Mouse (Mus musculus): ENCODE data around the gene Stab2. TPM values are rescaled to one million over a fixed set of nuclear protein-coding genes. Genes with fewer than 3 reads are reported as not detected.

The Stab2 gene
- polyA plus RNA-seq, 1 experiment from 2014 or later, result 0.17 TPM

DNA sequence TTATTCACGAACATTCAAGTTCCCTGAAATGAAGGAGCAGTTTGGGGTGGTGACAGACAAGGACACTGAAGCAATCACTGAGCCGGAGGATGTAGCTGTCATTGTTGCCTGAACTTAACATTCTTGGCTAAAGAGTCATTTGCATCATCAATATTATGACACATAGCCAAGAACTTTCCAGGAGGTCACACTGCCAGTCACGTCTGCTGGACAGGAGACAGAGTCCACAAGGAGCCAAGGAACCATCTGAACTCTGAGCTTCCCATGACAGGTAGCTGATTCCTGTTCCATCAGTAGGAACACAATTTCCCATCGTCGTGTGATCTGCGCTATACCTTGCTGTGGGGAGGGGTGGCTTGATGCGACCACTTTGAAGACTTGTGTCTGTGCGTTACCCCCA is 24.9 kb upstream of the Stab2 start:
- H3K4me2 ChIP-seq, result no peak overlapping the region
- H3K9me3 ChIP-seq, result no peaks in the 10 kb centered on the region
- H3K36me3 ChIP-seq, result no peaks in the 10 kb centered on the region
- peaks cover 19% of the 10 kb centered on the region for H3K4me1 ChIP-seq (replicated peaks)
- WGBS, result 86% methylated on average over 8 of the region's 8 CpGs
- ATAC-seq (ENCODE audit: low FRiP score, low read depth), result no peak
- no peak overlapping the region for H3K27ac ChIP-seq (replicated peaks)
- H3K4me3 ChIP-seq, result no peak overlapping the region
- no peak overlapping the region for H3K9ac ChIP-seq
- no peaks in the 10 kb centered on the region for H3K27me3 ChIP-seq

GRCm38 (mm10) chr10:87024884-87025283 is 17.1 kb upstream of the Stab2 start:
- ATAC-seq (ENCODE audit: low FRiP score, low read depth), result peak; percentile 93
- Histone ChIP-seq H3K9ac (no peak overlapping the region), H3K27me3 (0 out of 2 replicates have a peak, but pooled peaks cover 2% of the 10 kb centered on the region), H3K9me3 (no peaks in the 10 kb centered on the region), H3K4me2 (no peak overlapping the region), H3K4me3 (no peak overlapping the region), H3K27ac (replicated peaks) (no peak overlapping the region), H3K36me3 (no peaks in the 10 kb centered on the region), H3K4me1 (replicated peaks) (no peaks in the 10 kb centered on the region)
- WGBS, result 1% methylated on average over 10 of the region's 10 CpGs

DNA sequence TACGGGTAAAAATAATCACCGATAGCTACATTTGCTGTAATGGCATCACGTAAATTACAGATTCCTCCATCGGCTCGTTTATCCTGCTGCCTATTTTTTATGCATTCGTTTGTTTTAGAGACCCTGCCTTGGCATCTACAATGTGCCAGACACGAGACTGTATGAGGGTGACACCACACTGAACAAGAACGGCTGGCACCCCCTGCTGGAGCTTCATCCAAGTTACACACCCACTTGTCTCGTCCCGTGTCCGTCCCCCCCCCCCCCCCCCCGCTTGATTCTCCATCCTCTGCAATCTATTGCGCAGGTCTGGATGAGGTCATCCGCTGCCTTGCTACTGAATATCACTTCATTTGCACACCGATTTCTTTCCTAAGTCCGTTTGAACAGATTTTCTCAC is 12.9 kb upstream of the Stab2 start:
- Histone ChIP-seq H3K4me2 (no peak overlapping the region), H3K27ac (replicated peaks) (no peak overlapping the region), H3K36me3 (no peaks in the 10 kb centered on the region), H3K9ac (no peak overlapping the region), H3K4me1 (replicated peaks) (0 out of 2 replicates have a peak, but pooled peaks cover 5% of the 10 kb centered on the region), H3K4me3 (no peak overlapping the region), H3K9me3 (no peaks in the 10 kb centered on the region), H3K27me3 (0 out of 2 replicates have a peak, but pooled peaks cover 2% of the 10 kb centered on the region)
- 61% methylated on average over 13 of the region's 16 CpGs for WGBS
- 0 out of 2 replicates have a peak, but pooled peaks have one; percentile 60 for ATAC-seq (ENCODE audit: low FRiP score, low read depth)

DNA sequence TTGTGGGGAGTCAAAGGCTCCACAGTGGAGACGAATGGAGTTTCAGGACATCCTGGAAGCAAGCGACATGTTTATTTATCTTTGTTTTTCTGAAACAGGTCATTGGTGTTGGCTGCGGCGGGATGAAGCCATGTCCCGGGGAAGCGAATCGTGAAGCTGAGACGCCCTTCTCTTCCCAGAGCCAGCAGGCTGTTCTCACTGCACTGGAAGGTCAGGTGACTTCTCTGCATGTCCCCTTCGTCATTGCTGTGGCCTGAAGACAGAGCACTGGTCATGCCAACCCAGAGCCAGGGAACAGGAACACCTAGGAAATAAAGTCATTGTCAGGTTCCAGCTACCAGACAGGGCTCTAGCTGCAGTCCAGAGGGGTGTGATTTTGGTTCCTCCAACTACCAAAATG is 11.1 kb upstream of the Stab2 start:
- no peaks in the 10 kb centered on the region for H3K9me3 ChIP-seq
- H3K27ac ChIP-seq (replicated peaks), result no peak overlapping the region
- no peak overlapping the region for H3K4me2 ChIP-seq
- H3K27me3 ChIP-seq, result 0 out of 2 replicates have a peak, but pooled peaks cover 2% of the 10 kb centered on the region
- no peak for ATAC-seq (ENCODE audit: low FRiP score, low read depth)
- 71% methylated on average over 9 of the region's 9 CpGs for WGBS
- H3K9ac ChIP-seq, result no peak overlapping the region
- no peaks in the 10 kb centered on the region for H3K36me3 ChIP-seq
- H3K4me3 ChIP-seq, result no peak overlapping the region
- 0 out of 2 replicates have a peak, but pooled peaks cover 5% of the 10 kb centered on the region for H3K4me1 ChIP-seq (replicated peaks)

- WGBS, result 12% methylated on average over 9 of the region's 9 CpGs
- no peak overlapping the region for H3K4me3 ChIP-seq
- 0 out of 2 replicates have a peak, but pooled peaks have one; percentile 34 for ATAC-seq (ENCODE audit: low FRiP score, low read depth)
Observed at GRCm38 (mm10) chr10:87016151-87016692, 8.4 kb upstream of the Stab2 start.

DNA sequence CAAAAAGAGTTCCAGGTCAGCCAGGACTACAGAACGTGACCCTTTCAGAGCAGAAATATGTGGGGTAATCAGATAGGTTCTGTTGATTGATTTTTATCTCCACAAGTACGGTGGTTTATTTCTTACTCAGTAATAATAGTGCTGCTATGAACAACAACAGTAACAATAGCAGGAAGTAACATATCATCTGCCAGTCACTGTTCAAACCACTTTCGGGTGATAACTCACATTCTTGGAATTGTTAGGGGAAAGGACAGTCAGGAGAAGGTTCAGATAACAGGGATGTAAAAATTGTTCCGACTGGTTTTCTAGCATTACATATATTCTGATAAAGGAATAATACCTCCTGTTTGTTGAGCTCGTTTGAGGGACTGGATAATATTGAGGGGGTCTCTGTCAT is 7.6 kb upstream of the Stab2 start:
- Histone ChIP-seq H3K27me3 (0 out of 2 replicates have a peak, but pooled peaks cover 2% of the 10 kb centered on the region), H3K9me3 (no peaks in the 10 kb centered on the region), H3K4me1 (replicated peaks) (0 out of 2 replicates have a peak, but pooled peaks cover 5% of the 10 kb centered on the region), H3K27ac (replicated peaks) (no peak overlapping the region), H3K36me3 (no peaks in the 10 kb centered on the region), H3K9ac (no peak overlapping the region), H3K4me2 (no peak overlapping the region), H3K4me3 (no peak overlapping the region)
- ATAC-seq (ENCODE audit: low FRiP score, low read depth), result no peak
- WGBS, result 73% methylated on average over 5 of the region's 5 CpGs

More at GRCm38 (mm10) chr10:87016151-87016692, 8.4 kb upstream of the Stab2 start:
- Histone ChIP-seq H3K9me3 (no peaks in the 10 kb centered on the region), H3K27ac (replicated peaks) (no peak overlapping the region), H3K27me3 (0 out of 2 replicates have a peak, but pooled peaks cover 2% of the 10 kb centered on the region), H3K9ac (no peak overlapping the region), H3K36me3 (no peaks in the 10 kb centered on the region), H3K4me1 (replicated peaks) (0 out of 2 replicates have a peak, but pooled peaks cover 5% of the 10 kb centered on the region), H3K4me2 (no peak overlapping the region)

DNA sequence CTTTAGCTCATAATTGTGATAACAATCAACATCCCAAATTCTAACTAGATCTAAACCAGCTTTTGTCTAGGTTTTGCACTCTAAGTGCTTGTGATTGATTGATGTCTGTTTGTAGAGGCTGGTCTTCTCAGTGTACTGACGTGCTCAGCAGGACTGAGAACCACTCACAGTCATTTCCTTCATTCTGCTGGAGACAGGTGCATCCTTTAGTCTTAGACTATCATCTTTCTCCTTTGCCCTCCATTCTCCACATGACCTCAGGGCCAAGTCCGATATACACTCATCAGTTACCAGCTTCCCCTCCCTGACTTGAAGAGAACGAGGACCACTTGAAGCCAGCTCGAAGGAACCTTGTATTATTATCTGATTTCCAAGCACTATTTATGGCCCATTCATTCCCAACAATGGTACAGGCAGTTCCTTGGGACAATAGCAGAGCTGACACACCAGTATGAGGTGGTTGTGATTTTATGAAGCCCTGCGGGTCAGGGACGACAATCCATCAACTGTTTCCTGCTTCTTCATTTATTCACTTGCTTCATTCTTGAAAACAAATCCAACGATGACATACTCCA is 6.7 kb upstream of the Stab2 start:
- 0 out of 2 replicates have a peak, but pooled peaks cover 5% of the 10 kb centered on the region for H3K4me1 ChIP-seq (replicated peaks)
- no peaks in the 10 kb centered on the region for H3K36me3 ChIP-seq
- no peak overlapping the region for H3K27ac ChIP-seq (replicated peaks)
- no peak overlapping the region for H3K9ac ChIP-seq
- H3K27me3 ChIP-seq, result no peaks in the 10 kb centered on the region
- WGBS, result 62% methylated on average over 7 of the region's 7 CpGs
- no peak overlapping the region for H3K4me2 ChIP-seq
- no peak overlapping the region for H3K4me3 ChIP-seq
- no peak for ATAC-seq (ENCODE audit: low FRiP score, low read depth)
- H3K9me3 ChIP-seq, result no peaks in the 10 kb centered on the region

- no peaks in the 10 kb centered on the region for H3K9me3 ChIP-seq
- H3K4me1 ChIP-seq (replicated peaks), result 0 out of 2 replicates have a peak, but pooled peaks cover 5% of the 10 kb centered on the region
- no peak overlapping the region for H3K4me3 ChIP-seq
- H3K27ac ChIP-seq (replicated peaks), result no peak overlapping the region
- ATAC-seq (ENCODE audit: low FRiP score, low read depth), result no peak
- 94% methylated on average over 7 of the region's 7 CpGs for WGBS
- H3K27me3 ChIP-seq, result no peaks in the 10 kb centered on the region
- H3K4me2 ChIP-seq, result no peak overlapping the region
- H3K9ac ChIP-seq, result no peak overlapping the region
- no peaks in the 10 kb centered on the region for H3K36me3 ChIP-seq
Observed at GRCm38 (mm10) chr10:87012087-87012486, 4.3 kb upstream of the Stab2 start.

DNA sequence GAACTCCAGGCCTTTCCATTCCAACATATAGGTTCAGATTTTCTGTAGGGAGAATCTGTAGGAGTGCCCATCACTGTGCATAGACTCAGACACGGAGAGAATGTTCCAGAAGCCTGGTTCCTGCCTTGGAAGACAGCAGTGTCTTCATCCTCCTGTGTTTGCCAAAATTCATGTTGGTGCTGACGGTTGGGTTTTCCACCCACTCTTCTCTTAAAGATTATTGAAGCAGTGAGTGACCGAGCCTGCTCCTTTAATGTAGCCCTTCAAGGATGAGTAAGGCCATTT is 332 bp upstream of the Stab2 start:
- H3K4me1 ChIP-seq (replicated peaks), result no peaks in the 10 kb centered on the region
- H3K4me2 ChIP-seq, result no peak overlapping the region
- no peaks in the 10 kb centered on the region for H3K27me3 ChIP-seq
- no peak overlapping the region for H3K27ac ChIP-seq (replicated peaks)
- H3K9me3 ChIP-seq, result no peaks in the 10 kb centered on the region
- no peak overlapping the region for H3K9ac ChIP-seq
- no peak overlapping the region for H3K4me3 ChIP-seq
- no peak for ATAC-seq (ENCODE audit: low FRiP score, low read depth)
- WGBS, result 89% methylated on average over 3 of the region's 3 CpGs
- H3K36me3 ChIP-seq, result no peaks in the 10 kb centered on the region

- H3K4me2 ChIP-seq, result no peak overlapping the region
- H3K9me3 ChIP-seq, result no peaks in the 10 kb centered on the region
- no peak for ATAC-seq (ENCODE audit: low FRiP score, low read depth)
- no peaks in the 10 kb centered on the region for H3K4me1 ChIP-seq (replicated peaks)
- no peak overlapping the region for H3K4me3 ChIP-seq
- H3K9ac ChIP-seq, result no peak overlapping the region
- WGBS, result 80% methylated on average over 14 of the region's 14 CpGs
- H3K36me3 ChIP-seq, result no peaks in the 10 kb centered on the region
- H3K27ac ChIP-seq (replicated peaks), result no peak overlapping the region
- H3K27me3 ChIP-seq, result no peaks in the 10 kb centered on the region
Observed at GRCm38 (mm10) chr10:86992238-86992976, 15.4 kb downstream of the Stab2 start.

- H3K27me3 ChIP-seq, result no peaks in the 10 kb centered on the region
- H3K9ac ChIP-seq, result no peak overlapping the region
- H3K4me3 ChIP-seq, result no peak overlapping the region
- no peaks in the 10 kb centered on the region for H3K36me3 ChIP-seq
- WGBS, result 64% methylated on average over 9 of the region's 9 CpGs
- no peak for ATAC-seq (ENCODE audit: low FRiP score, low read depth)
- no peak overlapping the region for H3K4me2 ChIP-seq
- no peak overlapping the region for H3K27ac ChIP-seq (replicated peaks)
- H3K4me1 ChIP-seq (replicated peaks), result no peaks in the 10 kb centered on the region
- no peaks in the 10 kb centered on the region for H3K9me3 ChIP-seq
Observed at GRCm38 (mm10) chr10:86990666-86991065, 17.2 kb downstream of the Stab2 start.

GRCm38 (mm10) chr10:86989838-86990237 is 18.0 kb downstream of the Stab2 start:
- no peak overlapping the region for H3K9ac ChIP-seq
- no peak overlapping the region for H3K4me2 ChIP-seq
- H3K9me3 ChIP-seq, result no peaks in the 10 kb centered on the region
- ATAC-seq (ENCODE audit: low FRiP score, low read depth), result no peak
- H3K27me3 ChIP-seq, result no peaks in the 10 kb centered on the region
- no peak overlapping the region for H3K4me3 ChIP-seq
- H3K4me1 ChIP-seq (replicated peaks), result no peaks in the 10 kb centered on the region
- H3K36me3 ChIP-seq, result no peaks in the 10 kb centered on the region
- no peak overlapping the region for H3K27ac ChIP-seq (replicated peaks)
- 52% methylated on average over 8 of the region's 8 CpGs for WGBS
